Mouse (Mus musculus) thymus, adult 18-20 months (tissue): ENCODE measurements at regions not wholly inside any gene's neighbourhood (a gene's known extent, or its start where the extent isn't known, plus 50 kb on each side); places are given as distances from the start of the nearest gene placed in this dataset.

Source experiments
- DNase-seq, 2 experiments: peaks; one replicate each; pipeline ENCODE4 v3.0.0; 2022; ENCODE audit warnings: mixed read lengths in 2 of 2

GRCm38 (mm10) chr2:147454362-147455257 lies 92.9 kb downstream of the Pax1 start:
- DNase-seq, result no peak
